In genomic region chr15:77970470-77971292, GRCm38 (mm10) we compare ENCODE assay signal across 8 mouse cellular contexts. TPM values are rescaled to one million over a fixed set of nuclear protein-coding genes. Genes with fewer than 3 reads are reported as not detected.
DNase-seq lines count a peak whose midpoint lies in the region; ATAC-seq and TF ChIP-seq lines count a peak whose summit lies in the region.

Gene Eif3d, minus strand, starts transcription at chr15:77970813.

- WGBS in hindbrain, embryonic 10.5 days, result under 1% methylated on average over 72 of the region's 72 CpGs
- WGBS in lung, postnatal 0 days, result under 1% methylated on average over 72 of the region's 72 CpGs

- 0 out of 2 replicates have a peak, but pooled peaks have one; percentile 2 for TF ChIP-seq CTCF in lung, postnatal 0 days (IDR thresholded peaks at IDR 0.05)

- H3K36me3 ChIP-seq in hindbrain, embryonic 10.5 days, result peaks cover 33% of the 10 kb centered on the region
- H3K36me3 ChIP-seq in lung, postnatal 0 days (ENCODE audit: insufficient read depth, low read length), result peaks cover 25% of the 10 kb centered on the region; the same call in 1 of the 2 replicates

- H3K9me3 ChIP-seq in hindbrain, embryonic 10.5 days, result no peaks in the 10 kb centered on the region
- no peaks in the 10 kb centered on the region for H3K9me3 ChIP-seq in lung, postnatal 0 days (ENCODE audit: low read length)

- peak; percentile 87 for ATAC-seq in frontal cortex, adult (ENCODE audit: low TSS enrichment)
- peak; percentile 94 for ATAC-seq in lung, postnatal 0 days

- peak within 1 kb of the TSS; percentile 99 for H3K27ac ChIP-seq in hindbrain, embryonic 10.5 days
- peak within 1 kb of the TSS; percentile 97 for H3K27ac ChIP-seq in lung, postnatal 0 days (ENCODE audit: low read length)

- H3K27me3 ChIP-seq in hindbrain, embryonic 10.5 days (ENCODE audit: insufficient read depth, poor library complexity, severe bottlenecking), result no peaks in the 10 kb centered on the region
- H3K27me3 ChIP-seq in lung, postnatal 0 days (replicated peaks; ENCODE audit: insufficient read depth, low read length), result no peaks in the 10 kb centered on the region

- peak; percentile 99 for DNase-seq in MN1 (ENCODE audit: low spot score)
- DNase-seq in cerebellum, adult 9-10 months, result peak; percentile 99
- peak; percentile 97 for DNase-seq in hindbrain, embryonic 10.5 days (ENCODE audit: low spot score)
- peak; percentile 98 for DNase-seq in layer of hippocampus, adult 9-11 months
- peak; percentile 97 for DNase-seq in lung, postnatal 0 days (ENCODE audit: low spot score)
- peak; percentile 95 for DNase-seq in ovary, postnatal 14 days (ENCODE audit: low spot score)
- peak; percentile 98 for DNase-seq in thymus, postnatal 14 days

- peak within 1 kb of the TSS; percentile 92 for H3K4me3 ChIP-seq in hindbrain, embryonic 10.5 days
- H3K4me3 ChIP-seq in lung, postnatal 0 days (ENCODE audit: low read depth, low read length), result peak within 1 kb of the TSS; percentile 87

- peak within 1 kb of the TSS; percentile 81 for H3K4me2 ChIP-seq in lung, postnatal 0 days (replicated peaks; ENCODE audit: low read depth, low read length)

- peaks cover 27% of the 10 kb centered on the region for H3K4me1 ChIP-seq in hindbrain, embryonic 10.5 days (replicated peaks)
- peaks cover 8% of the 10 kb centered on the region; the same call in 1 of the 2 replicates for H3K4me1 ChIP-seq in lung, postnatal 0 days (ENCODE audit: insufficient read depth, low read depth, low read length)

- H3K9ac ChIP-seq in lung, postnatal 0 days (replicated peaks; ENCODE audit: low read depth), result peak within 1 kb of the TSS; percentile 99

- 0 out of 2 replicates have a peak, but pooled peaks have one; percentile 60 for TF ChIP-seq EP300 in lung, postnatal 0 days (IDR thresholded peaks at IDR 0.05)

RNA-seq across cellular contexts. Expression of gene Eif3d, which starts in this region (rescaled TPM):
- polyA plus RNA-seq in hindbrain, embryonic 10.5 days (2016; fragmentation: Nextera tagmentation; extraction: Ambion mirVana), result 241 and 255 TPM in 2 replicates
- 82.4 and 95.8 TPM in 2 replicates for polyA plus RNA-seq in lung, postnatal 0 days (2015; fragmentation: Nextera tagmentation; extraction: Ambion mirVana)

Comparison
In these comparisons a context has a peak if more than half of its experiments do, and no peak if none do; other contexts are left out.
1. Peak in every context shown above with its lines: DNase-seq, ATAC-seq, H3K4me3 ChIP-seq and H3K27ac ChIP-seq.